Mouse (Mus musculus) retina, postnatal 7 days (tissue): ENCODE measurements around the gene Gm20388.

ENCODE experiments used
- DNase-seq: peaks from one replicate; pipeline ENCODE4 v3.0.0-alpha.2; 2012; ENCODE audit warnings: low read depth, low spot score

Gm20388 gene

GRCm38 (mm10) chr8:122912871-122913270, 3002.2 kb downstream of the Gm20388 start:
- no peak for DNase-seq

- no peak for DNase-seq
These were observed 3006.1 kb downstream of the Gm20388 start for GRCm38 (mm10) chr8:122916766-122917165.

GRCm38 (mm10) chr8:122917531-122918392, 3007.1 kb downstream of the Gm20388 start:
- DNase-seq = no peak

- no peak for DNase-seq
These were observed 3007.9 kb downstream of the Gm20388 start for GRCm38 (mm10) chr8:122918438-122919107.

GRCm38 (mm10) chr8:122920890-122921289, 3010.2 kb downstream of the Gm20388 start:
- DNase-seq = no peak

GRCm38 (mm10) chr8:122922945-122923344, 3012.3 kb downstream of the Gm20388 start:
- DNase-seq = no peak

- DNase-seq = no peak
These were observed 3012.9 kb downstream of the Gm20388 start for GRCm38 (mm10) chr8:122923431-122924090.

- no peak for DNase-seq
These were observed 3013.4 kb downstream of the Gm20388 start for GRCm38 (mm10) chr8:122924091-122924490.

GRCm38 (mm10) chr8:122925939-122926722, 3015.5 kb downstream of the Gm20388 start:
- DNase-seq = no peak

- no peak for DNase-seq
These were observed 3016.1 kb downstream of the Gm20388 start for GRCm38 (mm10) chr8:122926782-122927181.

GRCm38 (mm10) chr8:122927841-122928240, 3017.2 kb downstream of the Gm20388 start:
- no peak for DNase-seq

- no peak for DNase-seq
These were observed 3018.1 kb downstream of the Gm20388 start for GRCm38 (mm10) chr8:122928631-122929224.

- no peak for DNase-seq
These were observed 3021.4 kb downstream of the Gm20388 start for GRCm38 (mm10) chr8:122931834-122932560.

GRCm38 (mm10) chr8:122932561-122932959, 3021.9 kb downstream of the Gm20388 start:
- DNase-seq = no peak

GRCm38 (mm10) chr8:122933973-122934372, 3023.3 kb downstream of the Gm20388 start:
- DNase-seq = no peak

GRCm38 (mm10) chr8:122935118-122935517, 3024.5 kb downstream of the Gm20388 start:
- no peak for DNase-seq

- no peak for DNase-seq
These were observed 3025.3 kb downstream of the Gm20388 start for GRCm38 (mm10) chr8:122935912-122936311.

- no peak for DNase-seq
These were observed 3027.0 kb downstream of the Gm20388 start for GRCm38 (mm10) chr8:122937545-122938053.

- no peak for DNase-seq
These were observed 3027.5 kb downstream of the Gm20388 start for GRCm38 (mm10) chr8:122938170-122938569.

GRCm38 (mm10) chr8:122938591-122938990, 3027.9 kb downstream of the Gm20388 start:
- no peak for DNase-seq
